Mouse (Mus musculus): ENCODE measurements around the gene Asic4. TPM values are rescaled to one million over a fixed set of nuclear protein-coding genes. Genes with fewer than 3 reads are reported as not detected.

The Asic4 gene
- polyA plus RNA-seq, 1 experiment from 2014 or later, result 0.56 TPM

- Histone ChIP-seq H3K27ac (ENCODE audit: low read depth, low read length) (peak overlapping the region; percentile 83), H3K9me3 (ENCODE audit: control insufficient read depth, low read length) (no peaks in the 10 kb centered on the region), H3K27me3 (replicated peaks; ENCODE audit: control insufficient read depth, insufficient read depth, low read length) (peaks cover 45% of the 10 kb centered on the region), H3K36me3 (ENCODE audit: control insufficient read depth, insufficient read depth, low read length) (peaks cover 2% of the 10 kb centered on the region; the same call in 1 of the 2 replicates), H3K4me1 (replicated peaks; ENCODE audit: control insufficient read depth, insufficient read depth, low read length) (peaks cover 74% of the 10 kb centered on the region), H3K4me2 (peak overlapping the region; percentile 70), H3K4me3 (ENCODE audit: low read depth, low read length) (peak overlapping the region; percentile 40), H3K9ac (ENCODE audit: low read depth, low read length) (peak overlapping the region; percentile 44)
- DNase-seq (ENCODE audit: low spot score) (peak; percentile 82), ATAC-seq (replicated peaks; ENCODE audit: low FRiP score) (peak; percentile 71)
- under 1% methylated on average over 22 of the region's 22 CpGs for WGBS
These were observed 4.3 kb upstream of the Asic4 start for GRCm38 (mm10) chr1:75445751-75446611.

GRCm38 (mm10) chr1:75446656-75447055, 3.6 kb upstream of the Asic4 start:
- peak overlapping the region; percentile 40 for H3K4me3 ChIP-seq (ENCODE audit: low read depth, low read length)
- peak overlapping the region; percentile 46 for H3K9ac ChIP-seq (ENCODE audit: low read depth, low read length)
- peak overlapping the region; percentile 83 for H3K27ac ChIP-seq (ENCODE audit: low read depth, low read length)
- H3K9me3 ChIP-seq (ENCODE audit: control insufficient read depth, low read length), result no peaks in the 10 kb centered on the region
- H3K36me3 ChIP-seq (ENCODE audit: control insufficient read depth, insufficient read depth, low read length), result no peaks in the 10 kb centered on the region; the same call in 1 of the 2 replicates
- H3K4me1 ChIP-seq (replicated peaks; ENCODE audit: control insufficient read depth, insufficient read depth, low read length), result peaks cover 78% of the 10 kb centered on the region
- peak overlapping the region; percentile 70 for H3K4me2 ChIP-seq
- H3K27me3 ChIP-seq (replicated peaks; ENCODE audit: control insufficient read depth, insufficient read depth, low read length), result peaks cover 52% of the 10 kb centered on the region
- DNase-seq (ENCODE audit: low spot score) (peak; percentile 70), ATAC-seq (replicated peaks; ENCODE audit: low FRiP score) (no peak)
- 2% methylated on average over 20 of the region's 20 CpGs for WGBS

DNA sequence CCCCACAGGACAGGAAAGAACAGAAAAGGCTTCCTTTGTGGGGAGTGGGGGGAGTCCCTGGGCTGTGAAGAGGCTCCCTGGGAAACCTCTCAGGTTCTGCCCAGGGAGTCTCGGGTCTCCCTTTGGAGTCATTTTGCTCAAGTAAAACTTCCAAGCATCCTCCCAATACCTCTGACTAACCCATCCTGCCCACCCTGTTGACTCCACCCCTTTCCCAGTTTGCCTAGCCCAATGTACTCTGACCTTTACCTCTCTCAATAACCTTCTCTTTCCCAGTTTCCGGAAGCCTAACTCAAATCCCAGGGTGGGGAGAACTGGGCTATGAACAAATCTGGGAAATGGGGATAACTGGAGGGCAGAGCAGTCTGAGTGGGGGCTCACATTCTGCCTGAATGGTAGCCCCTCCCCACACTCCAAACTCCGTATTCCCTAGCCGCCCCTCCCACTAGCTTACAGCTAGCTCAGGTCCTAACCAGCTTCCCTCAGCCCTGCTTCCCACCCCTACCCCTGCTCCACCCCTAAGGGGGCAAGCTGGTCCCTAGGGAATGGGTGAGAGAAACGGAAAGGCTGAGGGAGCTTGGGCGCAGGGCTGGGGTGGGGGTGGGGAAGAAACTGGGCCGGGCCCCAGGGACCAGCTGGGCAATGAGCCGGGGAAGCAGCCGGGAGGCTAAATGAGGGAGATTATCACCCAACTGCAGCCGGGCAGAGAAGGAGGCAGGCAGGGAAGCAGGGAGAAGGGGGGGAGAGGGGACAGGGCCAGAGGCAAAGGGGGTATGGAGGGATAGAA, 2.8 kb upstream of the Asic4 start:
- Histone ChIP-seq H3K9me3 (ENCODE audit: control insufficient read depth, low read length) (no peaks in the 10 kb centered on the region), H3K27me3 (replicated peaks; ENCODE audit: control insufficient read depth, insufficient read depth, low read length) (peaks cover 60% of the 10 kb centered on the region), H3K9ac (ENCODE audit: low read depth, low read length) (peak overlapping the region; percentile 46), H3K4me3 (ENCODE audit: low read depth, low read length) (peak overlapping the region; percentile 40; the same call in 1 of the 2 replicates), H3K36me3 (ENCODE audit: control insufficient read depth, insufficient read depth, low read length) (no peaks in the 10 kb centered on the region), H3K27ac (ENCODE audit: low read depth, low read length) (peak overlapping the region; percentile 83), H3K4me1 (replicated peaks; ENCODE audit: control insufficient read depth, insufficient read depth, low read length) (peaks cover 78% of the 10 kb centered on the region), H3K4me2 (peak overlapping the region; percentile 70)
- no peak for DNase-seq (ENCODE audit: low spot score)
- peak; percentile 15; the same call in 1 of the 2 replicates for ATAC-seq (replicated peaks; ENCODE audit: low FRiP score)
- WGBS, result 3% methylated on average over 10 of the region's 10 CpGs

DNA sequence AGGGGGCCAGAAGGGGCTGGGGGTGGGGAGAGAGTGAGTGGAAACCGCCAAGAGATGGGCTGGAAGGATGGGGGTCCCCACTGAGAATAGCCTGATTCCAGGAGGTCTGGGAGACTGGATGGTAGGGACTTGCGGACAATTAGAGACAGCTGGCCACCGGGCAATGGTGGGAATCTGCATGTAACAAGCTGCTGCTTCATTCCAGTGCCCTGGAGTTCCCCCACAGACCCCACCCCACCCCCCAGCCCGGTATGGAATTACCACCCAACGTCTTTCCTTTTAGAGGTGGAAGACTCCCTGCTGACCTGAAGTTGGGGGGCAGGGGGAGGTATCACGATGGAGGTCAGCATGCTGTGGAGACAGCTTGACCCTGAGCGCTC, 2.2 kb upstream of the Asic4 start:
- H3K4me2 ChIP-seq, result peak overlapping the region; percentile 70
- no peak for DNase-seq (ENCODE audit: low spot score)
- H3K27ac ChIP-seq (ENCODE audit: low read depth, low read length), result peak overlapping the region; percentile 83
- peaks cover 77% of the 10 kb centered on the region for H3K4me1 ChIP-seq (replicated peaks; ENCODE audit: control insufficient read depth, insufficient read depth, low read length)
- no peak for ATAC-seq (replicated peaks; ENCODE audit: low FRiP score)
- H3K27me3 ChIP-seq (replicated peaks; ENCODE audit: control insufficient read depth, insufficient read depth, low read length), result peaks cover 66% of the 10 kb centered on the region
- no peaks in the 10 kb centered on the region for H3K9me3 ChIP-seq (ENCODE audit: control insufficient read depth, low read length)
- H3K4me3 ChIP-seq (ENCODE audit: low read depth, low read length), result peak overlapping the region; percentile 22; the same call in 1 of the 2 replicates
- under 1% methylated on average over 7 of the region's 7 CpGs for WGBS
- no peaks in the 10 kb centered on the region for H3K36me3 ChIP-seq (ENCODE audit: control insufficient read depth, insufficient read depth, low read length)
- H3K9ac ChIP-seq (ENCODE audit: low read depth, low read length), result no peak overlapping the region

DNA sequence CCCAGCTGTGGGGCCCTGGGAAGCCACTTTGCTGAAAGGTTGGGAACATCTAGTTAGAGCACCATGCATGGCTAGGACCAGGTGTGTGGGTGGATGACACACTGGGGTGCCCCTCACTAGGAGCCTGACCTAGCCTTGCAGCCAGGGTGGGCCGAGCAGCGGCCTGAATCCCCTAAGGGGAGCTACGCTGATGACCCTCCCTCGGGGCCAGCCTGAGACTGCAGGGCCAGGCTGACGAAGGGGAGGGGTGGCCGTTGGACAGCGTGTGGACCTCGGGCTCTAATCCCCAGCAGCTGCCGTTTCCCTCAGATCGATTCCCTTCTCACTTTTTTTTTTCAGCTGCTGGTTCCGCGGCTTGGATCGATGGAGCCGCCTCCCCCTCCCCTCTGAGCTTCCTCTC, 1.3 kb upstream of the Asic4 start:
- Histone ChIP-seq H3K9me3 (ENCODE audit: control insufficient read depth, low read length) (no peaks in the 10 kb centered on the region), H3K36me3 (ENCODE audit: control insufficient read depth, insufficient read depth, low read length) (no peaks in the 10 kb centered on the region), H3K27me3 (replicated peaks; ENCODE audit: control insufficient read depth, insufficient read depth, low read length) (peaks cover 75% of the 10 kb centered on the region), H3K4me1 (replicated peaks; ENCODE audit: control insufficient read depth, insufficient read depth, low read length) (peaks cover 73% of the 10 kb centered on the region), H3K4me2 (peak overlapping the region; percentile 7; the same call in 1 of the 2 replicates), H3K9ac (ENCODE audit: low read depth, low read length) (no peak overlapping the region), H3K4me3 (ENCODE audit: low read depth, low read length) (no peak overlapping the region), H3K27ac (ENCODE audit: low read depth, low read length) (0 out of 2 replicates have a peak overlapping the region, but pooled peaks have one; percentile 4)
- DNase-seq (ENCODE audit: low spot score), result no peak
- WGBS, result 2% methylated on average over 14 of the region's 14 CpGs
- ATAC-seq (replicated peaks; ENCODE audit: low FRiP score), result no peak

GRCm38 (mm10) chr1:75449377-75450135, 680 bp upstream of the Asic4 start:
- H3K27ac ChIP-seq (ENCODE audit: low read depth, low read length), result no peak overlapping the region
- H3K4me1 ChIP-seq (replicated peaks; ENCODE audit: control insufficient read depth, insufficient read depth, low read length), result peaks cover 67% of the 10 kb centered on the region
- H3K27me3 ChIP-seq (replicated peaks; ENCODE audit: control insufficient read depth, insufficient read depth, low read length), result peaks cover 76% of the 10 kb centered on the region
- 0 out of 2 replicates have a peak overlapping the region, but pooled peaks have one; percentile 50 for H3K9ac ChIP-seq (ENCODE audit: low read depth, low read length)
- peak overlapping the region; percentile 73 for H3K4me2 ChIP-seq
- 3% methylated on average over 8 of the region's 8 CpGs for whole genome bisulfite sequencing
- no peaks in the 10 kb centered on the region for H3K9me3 ChIP-seq (ENCODE audit: control insufficient read depth, low read length)
- DNase-seq (ENCODE audit: low spot score), result peak; percentile 51
- no peak for ATAC-seq (replicated peaks; ENCODE audit: low FRiP score)
- H3K36me3 ChIP-seq (ENCODE audit: control insufficient read depth, insufficient read depth, low read length), result no peaks in the 10 kb centered on the region
- H3K4me3 ChIP-seq (ENCODE audit: low read depth, low read length), result peak overlapping the region; percentile 49

DNA sequence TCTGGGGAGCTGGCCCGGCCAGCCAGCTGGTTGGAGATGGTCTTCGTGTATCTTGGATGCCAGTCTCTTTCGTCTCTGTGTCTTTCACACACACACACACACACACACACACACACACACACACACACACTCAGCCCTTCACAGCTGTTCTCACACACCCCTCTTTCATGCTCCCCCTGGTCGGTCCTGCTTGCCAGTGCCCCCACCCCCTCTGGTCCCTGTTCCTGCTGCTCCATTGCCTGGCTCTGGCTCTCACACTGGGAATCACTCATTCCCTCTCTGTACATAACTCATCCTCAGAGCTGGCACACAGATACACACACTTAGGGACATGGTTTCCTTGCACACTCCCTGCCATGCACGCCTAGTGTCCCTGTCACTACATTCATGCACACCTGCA, 1.7 kb downstream of the Asic4 start:
- H3K4me2 ChIP-seq, result peak overlapping the region; percentile 73; the same call in 1 of the 2 replicates
- no peak overlapping the region for H3K9ac ChIP-seq (ENCODE audit: low read depth, low read length)
- no peaks in the 10 kb centered on the region for H3K36me3 ChIP-seq (ENCODE audit: control insufficient read depth, insufficient read depth, low read length)
- no peak for DNase-seq (ENCODE audit: low spot score)
- H3K27ac ChIP-seq (ENCODE audit: low read depth, low read length), result no peak overlapping the region
- H3K27me3 ChIP-seq (replicated peaks; ENCODE audit: control insufficient read depth, insufficient read depth, low read length), result peaks cover 95% of the 10 kb centered on the region
- no peak for ATAC-seq (replicated peaks; ENCODE audit: low FRiP score)
- no peak overlapping the region for H3K4me3 ChIP-seq (ENCODE audit: low read depth, low read length)
- WGBS, result 56% methylated on average over 5 of the region's 5 CpGs
- peaks cover 49% of the 10 kb centered on the region for H3K4me1 ChIP-seq (replicated peaks; ENCODE audit: control insufficient read depth, insufficient read depth, low read length)
- H3K9me3 ChIP-seq (ENCODE audit: control insufficient read depth, low read length), result no peaks in the 10 kb centered on the region

DNA sequence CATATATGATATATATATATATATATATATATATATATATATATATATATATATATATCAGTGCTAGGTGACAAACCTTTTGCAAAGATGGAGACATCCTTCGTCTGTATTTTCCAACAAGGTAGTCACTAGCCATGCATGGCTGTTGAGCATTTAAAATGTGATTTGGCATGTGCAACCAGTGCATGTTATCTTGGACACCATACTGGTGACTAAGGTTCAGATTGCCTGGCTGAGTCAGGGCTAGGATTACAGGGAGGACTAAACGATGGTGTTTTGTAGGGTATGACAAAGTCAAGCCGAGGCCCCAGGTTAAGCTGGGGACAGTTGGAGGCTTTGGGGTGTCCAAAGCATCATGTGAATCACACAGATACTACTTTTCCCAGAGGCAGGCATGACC, 5.2 kb downstream of the Asic4 start:
- DNase-seq (ENCODE audit: low spot score) (no peak), ATAC-seq (replicated peaks; ENCODE audit: low FRiP score) (no peak)
- no peak overlapping the region for H3K27ac ChIP-seq (ENCODE audit: low read depth, low read length)
- H3K4me3 ChIP-seq (ENCODE audit: low read depth, low read length), result no peak overlapping the region
- no peak overlapping the region for H3K4me2 ChIP-seq
- peaks cover 34% of the 10 kb centered on the region for H3K4me1 ChIP-seq (replicated peaks; ENCODE audit: control insufficient read depth, insufficient read depth, low read length)
- peaks cover 91% of the 10 kb centered on the region for H3K27me3 ChIP-seq (replicated peaks; ENCODE audit: control insufficient read depth, insufficient read depth, low read length)
- 62% methylated on average over 3 of the region's 3 CpGs for WGBS
- H3K9ac ChIP-seq (ENCODE audit: low read depth, low read length), result no peak overlapping the region
- H3K9me3 ChIP-seq (ENCODE audit: control insufficient read depth, low read length), result no peaks in the 10 kb centered on the region
- no peaks in the 10 kb centered on the region for H3K36me3 ChIP-seq (ENCODE audit: control insufficient read depth, insufficient read depth, low read length)
